Mouse (Mus musculus) heart, postnatal 0 days (tissue): ENCODE results near the gene Ppp6c.

ENCODE experiments used
- CTCF ChIP-seq: IDR thresholded peaks from 2 replicates; pipeline ENCODE4 v1.5.1; 2016; ENCODE audit warnings: antibody characterized with exemption, control low read depth, low read depth
- EP300 ChIP-seq: IDR thresholded peaks from 2 replicates; pipeline ENCODE4 v1.6.1; 2016; ENCODE audit warnings: antibody characterized with exemption, low read depth

GRCm38 (mm10) chr2:39220010-39220409 lies 6.2 kb downstream of the Ppp6c start:
- TF ChIP-seq CTCF: no peak
- no peak for TF ChIP-seq EP300
